Mouse (Mus musculus): ENCODE measurements at regions not wholly inside any gene's neighbourhood (a gene's known extent, or its start where the extent isn't known, plus 50 kb on each side); places are given as distances from the start of the nearest gene placed in this dataset.

DNA sequence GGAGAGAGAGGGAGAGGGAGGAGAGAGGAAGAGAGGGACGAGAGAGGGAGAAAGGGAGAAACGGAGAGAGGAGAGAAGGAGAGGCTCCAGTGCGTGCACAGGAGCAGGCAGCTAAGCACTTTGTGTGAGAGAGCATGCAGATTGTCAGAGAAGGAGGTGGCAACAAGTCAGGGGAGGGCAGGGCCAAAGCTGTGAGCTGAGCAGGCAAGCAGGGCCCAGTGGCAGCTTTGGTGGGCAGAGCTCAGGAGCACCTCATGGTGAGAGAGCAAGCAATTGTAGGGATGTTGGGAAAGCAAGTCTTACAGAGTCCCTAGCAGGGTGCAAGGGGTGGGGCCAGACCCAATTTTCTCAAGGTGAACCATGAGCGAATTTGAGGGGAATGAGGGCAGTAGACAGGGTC, 234.3 kb upstream of the Hey2 start:
- DNase-seq (ENCODE audit: low read depth, low spot score), result no peak

DNA sequence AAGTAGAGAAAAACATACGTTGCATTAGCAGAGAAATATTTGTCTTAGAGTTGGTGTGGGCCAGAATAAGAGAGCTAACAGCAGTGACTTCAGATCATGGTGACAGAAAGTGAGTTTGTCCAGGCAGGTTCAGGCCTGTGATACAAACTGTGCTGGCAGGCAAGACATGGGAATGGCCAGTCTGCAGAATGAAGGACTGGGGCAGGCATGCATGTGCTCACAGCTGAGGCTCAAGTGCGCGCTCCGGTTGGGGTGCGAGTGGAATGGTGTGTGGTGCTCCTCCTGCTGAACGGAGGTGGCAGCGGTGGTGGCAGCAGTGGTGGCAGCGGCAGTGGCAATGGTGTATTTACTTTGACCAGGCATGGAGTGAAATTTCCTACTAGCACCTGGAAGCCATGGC, 233.8 kb upstream of the Hey2 start:
- DNase-seq (ENCODE audit: low read depth, low spot score), result no peak

DNA sequence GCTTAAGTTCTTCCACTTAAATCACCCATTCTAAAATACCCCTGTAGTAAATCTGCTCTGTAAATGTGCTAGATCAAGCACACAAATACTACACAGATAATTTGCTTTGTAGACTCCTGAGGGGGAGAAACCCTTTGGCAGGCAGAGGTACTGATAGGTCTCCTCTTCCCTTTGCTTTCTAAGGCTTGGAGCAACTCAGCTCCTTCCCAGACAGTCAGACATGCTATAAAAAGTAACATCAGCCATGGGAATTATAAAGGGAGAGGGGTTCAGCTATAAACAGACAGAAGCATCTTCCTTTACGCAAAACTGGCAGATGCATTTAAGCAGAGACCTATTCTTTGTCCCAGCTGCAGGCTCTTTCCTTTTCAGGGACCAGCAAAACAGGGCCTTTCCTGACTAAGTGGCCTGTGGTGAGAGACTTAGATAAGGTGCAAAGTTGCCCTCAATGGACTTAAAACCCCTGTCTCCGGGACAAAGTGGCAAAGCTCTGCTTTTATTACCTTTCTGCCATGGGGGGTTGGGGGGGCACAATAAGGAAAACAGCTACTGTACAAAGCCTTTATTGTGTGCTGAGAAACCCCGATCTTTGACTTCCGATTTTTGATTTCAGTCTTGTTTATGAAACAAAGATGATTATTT, 231.5 kb upstream of the Hey2 start:
- DNase-seq (ENCODE audit: low read depth, low spot score), result no peak

DNA sequence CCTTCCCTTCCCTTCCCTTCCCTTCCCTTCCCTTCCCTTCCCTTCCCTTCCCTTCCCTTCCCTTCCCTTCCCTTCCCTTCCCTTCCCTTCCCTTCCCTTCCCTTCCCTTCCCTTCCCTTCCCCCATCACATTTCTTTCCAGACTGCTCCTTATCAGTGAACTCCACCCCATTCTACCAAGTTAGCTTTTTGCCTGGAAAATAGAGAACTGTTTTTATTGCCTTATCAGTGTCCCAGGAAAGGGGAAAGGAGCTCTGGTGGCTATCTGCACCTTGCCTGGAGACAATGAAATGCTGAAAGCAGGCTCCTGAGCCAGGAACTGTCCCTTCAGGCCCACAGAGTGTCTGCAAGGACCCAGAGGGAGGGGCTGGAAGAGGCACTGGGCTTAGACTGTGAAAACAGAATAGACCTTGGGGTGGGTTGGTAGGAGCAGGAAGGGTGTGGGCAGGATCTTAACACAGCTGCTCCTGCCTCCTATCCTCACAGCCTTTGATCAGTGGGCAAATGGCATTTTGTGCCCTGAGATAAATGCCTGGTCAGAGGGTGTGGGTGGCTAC, 226.1 kb upstream of the Hey2 start:
- DNase-seq (ENCODE audit: low read depth, low spot score), result no peak

DNA sequence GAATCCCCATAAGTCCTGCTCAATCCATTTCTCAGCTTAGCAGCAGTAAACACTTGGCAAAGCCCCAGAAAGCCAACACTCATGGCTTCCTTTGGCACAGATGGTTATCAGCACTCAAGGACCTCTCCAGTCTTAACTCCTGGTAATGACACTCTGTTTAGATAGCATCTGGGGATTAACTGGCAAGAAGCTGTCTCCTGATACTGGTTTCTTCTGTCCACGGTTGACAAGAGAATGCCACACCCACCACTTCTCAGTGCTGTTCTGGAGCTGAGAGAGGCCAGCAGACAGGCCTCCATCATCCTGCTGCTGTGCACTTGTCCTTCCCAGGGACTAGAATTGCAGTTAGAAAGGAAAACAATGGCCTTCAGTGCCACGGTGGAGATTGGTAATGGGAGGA, 220.1 kb upstream of the Hey2 start:
- DNase-seq (ENCODE audit: low read depth, low spot score), result no peak

DNA sequence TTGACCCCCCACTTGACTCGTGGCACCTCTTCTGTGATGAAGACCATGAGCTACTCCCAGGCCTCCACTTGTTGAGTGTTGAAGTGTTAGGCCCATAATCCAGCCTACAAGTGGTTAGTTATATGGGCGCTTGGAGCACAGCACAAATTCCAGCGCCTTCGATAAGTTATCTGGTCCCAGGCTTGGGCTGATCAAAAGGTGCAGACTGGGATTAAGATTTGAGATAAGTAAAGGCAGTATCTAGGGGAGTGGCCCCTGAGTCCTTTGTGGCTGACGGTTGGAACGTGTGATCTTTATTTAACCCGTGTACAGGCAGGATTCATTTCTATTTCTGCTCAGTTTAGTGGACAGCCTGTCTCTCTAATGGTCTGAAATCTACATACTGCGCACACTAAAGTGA, 210.7 kb upstream of the Hey2 start:
- no peak for DNase-seq (ENCODE audit: low read depth, low spot score)

DNA sequence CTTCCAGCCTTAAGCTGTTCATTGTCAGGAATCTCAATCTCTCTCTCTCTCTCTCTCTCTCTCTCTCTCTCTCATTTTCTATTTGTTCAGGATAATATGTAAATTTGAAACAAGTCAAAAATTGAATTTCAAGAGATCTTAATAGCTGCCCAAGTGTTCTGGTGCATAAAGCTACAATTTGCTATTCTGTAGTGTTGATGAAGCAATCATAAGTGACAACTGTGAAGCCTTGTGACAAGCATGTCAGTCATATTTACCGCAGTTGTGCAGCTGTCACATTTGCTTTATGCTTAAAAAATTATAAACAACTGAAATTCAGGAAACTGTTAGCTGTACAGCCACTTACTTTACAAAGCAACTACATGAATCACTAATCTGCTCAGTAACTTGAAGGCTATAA, 208.6 kb upstream of the Hey2 start:
- DNase-seq (ENCODE audit: low read depth, low spot score), result no peak

DNA sequence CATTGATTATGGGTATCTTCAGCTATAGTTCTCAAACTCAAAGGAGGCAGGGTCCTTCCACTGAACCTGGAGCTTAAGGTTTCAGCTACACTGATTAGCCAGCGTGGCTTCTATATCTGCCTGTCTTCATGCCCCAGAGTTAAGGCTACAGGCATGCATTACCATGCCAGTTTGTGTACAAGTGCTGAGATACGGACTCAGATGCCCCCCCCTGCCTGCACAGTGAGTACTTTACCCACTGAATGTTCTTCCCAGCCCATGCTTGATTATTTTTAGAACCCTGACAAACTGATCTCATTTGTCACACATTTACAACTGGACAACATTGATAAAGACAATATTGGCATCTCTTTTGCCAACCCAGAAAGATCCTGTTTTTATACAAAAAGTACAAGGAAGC, 206.8 kb upstream of the Hey2 start:
- no peak for DNase-seq (ENCODE audit: low read depth, low spot score)

DNA sequence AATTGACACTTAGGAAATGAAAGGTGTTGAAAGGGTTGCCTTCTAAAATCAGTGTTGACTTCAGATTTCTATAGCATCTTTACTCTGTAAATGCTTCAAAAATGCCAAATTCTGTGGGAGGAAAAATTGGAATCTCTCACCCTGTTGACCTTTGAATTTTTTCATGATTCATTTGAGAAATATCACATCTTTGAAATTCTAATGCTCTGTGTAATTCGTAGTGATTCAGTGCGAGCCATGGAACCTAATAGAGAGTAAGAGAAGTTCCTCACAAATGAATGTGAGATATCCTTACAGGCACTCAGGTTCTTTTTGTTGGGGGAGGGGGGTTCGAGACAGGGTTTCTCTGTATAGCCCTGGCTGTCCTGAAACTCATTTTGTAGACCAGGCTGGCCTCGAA, 193.0 kb upstream of the Hey2 start:
- no peak for DNase-seq (ENCODE audit: low read depth, low spot score)

DNA sequence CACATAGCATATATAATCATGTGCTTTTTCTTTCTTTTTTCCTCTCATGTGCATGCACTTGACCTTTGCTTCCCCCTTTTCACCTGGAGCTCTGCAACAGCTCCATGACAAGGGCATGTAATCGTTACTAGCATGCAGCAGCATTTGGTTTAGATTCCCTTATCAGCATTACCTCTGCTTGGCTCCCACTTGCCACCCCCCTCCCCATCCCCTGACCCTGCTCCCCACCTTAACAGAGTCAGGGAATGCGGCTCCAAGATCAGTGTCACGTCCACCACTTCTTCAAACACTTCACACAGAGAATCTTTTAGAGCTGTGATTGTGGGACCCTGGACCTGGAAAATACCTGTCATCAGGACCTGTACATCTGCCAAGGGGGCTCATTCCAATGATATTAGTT, 192.2 kb upstream of the Hey2 start:
- no peak for DNase-seq (ENCODE audit: low read depth, low spot score)

DNA sequence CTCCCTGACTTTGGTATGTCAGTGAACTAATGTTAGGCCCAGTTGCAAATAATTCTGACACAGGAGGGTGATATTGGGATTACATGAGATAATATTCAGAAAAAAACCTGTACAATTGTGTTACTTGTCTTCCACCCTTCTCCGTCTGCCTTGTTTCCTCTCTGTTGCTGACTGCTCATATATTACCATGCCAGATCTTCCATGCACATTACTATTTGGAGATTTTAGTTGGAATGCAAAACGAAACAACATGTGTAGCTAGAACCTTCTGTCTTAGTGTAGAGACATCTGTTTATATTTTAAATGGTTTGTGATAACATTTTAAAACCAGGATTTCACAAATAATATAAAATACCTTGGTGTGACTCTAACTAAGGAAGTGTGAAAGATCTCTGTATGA, 188.1 kb upstream of the Hey2 start:
- DNase-seq (ENCODE audit: low read depth, low spot score), result no peak

DNA sequence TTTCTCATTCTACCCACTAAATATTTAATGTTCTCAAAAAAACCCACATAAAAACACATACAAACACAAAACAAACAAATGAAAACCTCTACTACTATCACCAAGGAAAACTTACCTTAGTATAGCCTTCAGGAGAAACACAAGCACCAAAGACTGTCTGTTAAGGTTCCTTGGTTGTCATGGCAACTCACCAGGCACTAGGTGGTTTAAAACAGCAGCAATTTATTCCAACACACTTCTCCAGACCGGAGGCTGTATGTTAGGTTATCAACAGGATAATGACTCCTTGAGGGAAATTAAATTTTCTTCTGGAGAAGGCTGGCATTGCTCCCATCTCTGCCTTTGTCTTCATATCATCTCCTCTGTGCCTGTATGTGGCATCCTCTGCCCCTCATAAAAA, 183.8 kb upstream of the Hey2 start:
- peak; percentile 13 for DNase-seq (ENCODE audit: low read depth, low spot score)

DNA sequence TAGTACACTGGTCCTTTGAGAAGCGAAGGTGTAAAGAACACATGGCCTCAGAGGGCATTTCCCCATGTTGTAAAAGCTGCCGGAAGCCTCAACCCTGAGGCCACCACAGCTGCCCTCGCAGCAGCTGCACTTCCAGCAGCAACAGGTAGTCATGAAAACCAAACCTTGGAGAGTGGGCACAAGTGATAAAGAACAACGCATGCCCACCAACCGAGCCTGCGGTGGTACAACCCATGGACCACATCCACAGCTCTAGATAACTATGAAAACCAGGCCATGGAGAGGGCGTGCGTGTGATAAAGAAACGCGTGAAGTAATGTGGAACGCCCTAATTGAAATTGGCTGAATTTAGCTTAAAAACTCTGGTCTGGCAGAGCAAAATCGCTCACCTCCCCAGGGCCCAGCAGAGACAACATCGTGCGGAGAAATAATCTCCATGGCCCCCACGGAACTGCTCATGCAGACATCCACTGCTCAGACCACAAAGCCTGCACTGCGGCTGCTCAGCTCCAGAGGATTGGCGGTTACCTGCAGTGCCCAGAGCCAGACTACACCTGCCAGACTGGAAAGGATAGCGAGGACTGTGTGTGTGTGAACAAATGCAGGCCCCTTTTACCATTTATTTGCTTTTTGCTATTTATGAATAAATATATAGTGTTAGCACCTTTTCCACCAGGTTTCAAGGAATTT, 170.2 kb upstream of the Hey2 start:
- no peak for DNase-seq (ENCODE audit: low read depth, low spot score)

DNA sequence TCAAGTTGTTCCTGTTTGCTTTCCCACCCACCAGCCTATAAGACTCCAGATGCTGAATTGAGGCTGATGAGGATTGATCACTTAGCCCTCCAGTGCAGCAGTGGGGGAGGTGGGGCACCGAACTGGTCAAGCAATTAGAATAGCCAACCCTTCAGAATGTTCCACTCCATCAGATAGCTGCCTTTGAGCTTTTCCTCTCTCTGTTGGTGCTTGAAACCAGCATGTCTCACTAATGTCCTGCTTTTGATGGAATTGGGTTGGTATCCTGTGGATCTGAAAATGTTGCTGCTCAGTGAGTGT, 167.3 kb upstream of the Hey2 start:
- no peak for DNase-seq (ENCODE audit: low read depth, low spot score)

DNA sequence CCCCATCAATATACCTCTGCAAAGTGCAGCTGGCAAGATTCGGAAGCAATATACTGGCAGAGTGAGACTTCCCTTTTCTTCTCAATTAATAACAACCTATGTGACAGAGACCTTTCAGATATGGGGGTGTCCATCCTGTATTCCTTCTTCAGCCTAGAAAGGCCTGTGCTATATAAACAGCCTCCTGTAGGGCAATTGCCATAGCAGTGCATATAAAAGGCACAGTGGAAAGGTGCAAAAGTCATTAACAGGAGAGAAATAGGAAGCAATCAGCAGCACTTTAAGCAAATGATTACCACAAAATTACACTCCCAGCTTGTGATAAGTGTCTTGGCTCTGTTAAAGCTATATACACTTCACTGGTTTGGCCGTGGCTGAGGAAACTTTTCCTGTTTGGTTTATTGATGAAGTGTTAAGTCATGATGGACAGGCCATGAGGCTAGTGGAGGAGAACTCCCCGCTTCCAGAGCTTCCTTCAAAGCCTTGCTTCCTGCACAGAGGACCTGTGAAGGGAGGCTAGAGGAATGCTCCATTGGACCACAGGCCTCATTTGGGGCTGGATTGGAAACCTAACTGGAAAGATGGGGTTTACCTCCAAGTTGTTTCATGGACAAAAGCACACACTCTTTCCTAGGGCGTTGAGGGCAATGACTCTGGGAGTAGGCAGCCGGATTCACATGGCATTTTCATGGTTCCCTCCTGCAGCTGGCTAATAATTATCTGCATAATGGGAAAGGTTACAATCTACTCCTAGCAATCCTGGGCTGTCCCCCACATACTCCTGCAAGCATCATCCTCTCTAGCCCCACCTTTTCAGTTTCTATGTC, 166.7 kb upstream of the Hey2 start:
- no peak for DNase-seq (ENCODE audit: low read depth, low spot score)

DNA sequence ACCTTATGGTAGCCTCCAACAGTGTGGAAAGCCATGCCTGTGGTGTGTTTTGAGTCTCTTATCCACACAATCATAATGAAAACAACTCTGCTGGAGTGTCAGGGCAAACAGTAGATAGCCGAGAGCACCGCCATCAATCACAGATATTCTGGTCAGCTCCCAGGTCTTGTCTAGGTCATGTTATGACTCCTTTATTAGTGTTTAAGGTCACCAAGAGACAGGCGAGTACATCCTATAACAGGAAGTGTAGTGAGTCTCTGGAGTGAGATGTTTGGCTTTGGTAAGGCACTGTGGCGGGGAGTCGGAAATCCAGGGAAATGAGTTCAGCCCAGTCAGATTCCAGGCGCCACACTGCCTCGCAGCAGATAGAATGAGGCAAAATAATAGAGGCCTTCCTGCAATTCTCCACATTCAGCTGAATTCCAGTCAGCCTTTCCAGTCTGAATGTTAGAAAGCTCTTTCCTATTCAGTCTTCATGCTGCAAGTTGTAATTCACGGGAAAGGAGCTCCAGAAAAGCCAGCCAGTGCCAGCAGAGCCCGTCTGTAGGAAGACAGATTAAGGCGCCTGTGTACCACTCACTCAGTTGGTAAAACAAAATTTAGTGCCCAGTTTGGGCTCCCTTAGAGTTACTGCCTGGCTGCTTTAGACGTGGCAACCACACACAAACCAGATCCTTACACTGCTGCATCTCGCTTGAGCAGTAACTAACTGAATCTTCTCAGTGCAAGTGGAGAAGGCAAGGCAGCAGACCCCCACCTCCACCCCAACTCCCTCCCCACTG, 155.8 kb upstream of the Hey2 start:
- DNase-seq (ENCODE audit: low read depth, low spot score), result no peak

DNA sequence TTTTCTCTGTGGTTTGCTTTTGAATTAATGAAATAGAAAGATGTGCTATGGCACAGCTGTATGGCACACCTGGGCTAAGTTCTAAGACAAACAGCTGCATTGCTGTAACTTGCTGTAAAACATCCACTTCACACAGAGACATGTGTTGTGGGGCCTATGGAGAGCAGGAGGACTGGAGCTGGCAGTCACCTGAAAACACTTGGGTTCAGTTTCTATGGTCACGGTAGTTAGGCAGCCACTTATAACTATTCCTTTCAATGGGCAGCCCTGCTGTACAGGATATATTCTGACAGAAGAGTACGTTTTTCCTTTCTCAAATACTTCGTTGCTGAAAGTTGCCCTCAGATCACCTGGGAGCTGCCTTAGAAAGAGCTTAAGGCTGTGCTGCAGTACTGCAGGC, 149.6 kb upstream of the Hey2 start:
- DNase-seq (ENCODE audit: low read depth, low spot score), result no peak

DNA sequence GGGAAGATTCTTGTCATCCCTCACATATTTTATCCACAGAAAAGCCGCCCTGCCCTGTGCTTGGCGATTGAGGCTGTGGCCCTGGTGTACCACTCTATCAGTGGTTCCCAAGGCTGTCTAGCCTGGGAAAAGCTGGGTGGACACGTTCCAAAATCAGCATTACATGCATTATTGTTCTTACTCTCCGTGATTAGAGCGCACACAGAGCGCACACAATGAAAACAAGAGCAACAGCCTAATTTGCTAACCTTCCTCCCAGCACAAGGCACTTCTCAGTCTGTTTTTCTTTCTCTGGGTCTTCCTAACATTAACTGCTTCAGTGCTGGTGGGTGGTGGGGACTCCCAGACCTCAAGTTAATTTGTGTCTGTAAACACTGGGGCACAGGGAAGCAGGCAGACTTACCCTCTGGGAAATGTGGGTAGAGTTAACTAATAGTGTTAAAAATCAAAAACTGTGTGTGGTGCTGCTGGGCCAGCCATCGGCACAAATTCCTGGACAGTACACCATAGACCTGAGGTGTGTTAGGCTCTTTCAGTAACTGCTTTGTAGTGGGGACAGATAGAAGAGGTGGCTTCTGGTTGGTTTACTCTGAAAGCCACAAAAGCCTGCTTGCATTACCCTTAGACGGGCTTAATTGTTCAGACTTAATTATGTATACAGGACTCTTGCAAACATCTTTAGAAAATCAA, 137.8 kb upstream of the Hey2 start:
- no peak for DNase-seq (ENCODE audit: low read depth, low spot score)

DNA sequence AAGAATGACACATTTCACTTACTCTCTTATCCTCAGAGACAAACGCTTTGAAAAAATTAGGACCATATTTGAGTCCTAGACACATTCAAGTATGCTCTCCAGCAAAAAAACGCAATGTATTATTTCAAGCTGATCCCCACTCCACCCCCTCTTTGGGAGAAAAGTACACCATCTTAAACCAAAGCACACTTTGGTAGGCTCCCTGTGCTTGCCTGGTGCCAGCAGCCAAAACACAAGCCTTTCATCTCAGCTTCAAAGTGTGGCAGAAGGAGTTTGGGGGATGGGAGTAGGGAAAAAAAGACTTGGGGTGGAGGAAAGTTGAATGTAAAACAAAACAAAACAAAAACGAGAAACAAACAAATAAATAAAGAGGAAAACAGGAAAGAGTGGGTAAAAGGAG, 137.2 kb upstream of the Hey2 start:
- no peak for DNase-seq (ENCODE audit: low read depth, low spot score)

DNA sequence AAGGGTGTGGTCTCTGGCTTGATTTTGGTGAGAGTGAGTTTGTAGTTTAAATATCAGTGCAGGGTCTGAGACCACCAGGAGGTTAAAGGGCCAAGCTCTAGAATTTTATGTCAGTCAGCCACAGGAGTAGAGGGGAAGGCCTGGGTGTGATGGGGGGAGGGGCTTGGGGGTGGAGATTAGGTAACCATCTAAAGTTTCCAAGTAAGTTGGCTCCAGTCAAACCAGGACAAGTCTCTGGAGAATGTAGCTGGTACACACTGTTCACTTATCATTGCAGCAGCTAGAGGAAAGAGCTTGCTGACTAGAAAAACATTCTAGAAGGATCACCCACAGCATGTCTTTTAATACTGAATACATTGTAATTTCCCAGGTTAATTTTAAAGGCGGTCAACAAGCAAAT, 123.6 kb upstream of the Hey2 start:
- no peak for DNase-seq (ENCODE audit: low read depth, low spot score)

DNA sequence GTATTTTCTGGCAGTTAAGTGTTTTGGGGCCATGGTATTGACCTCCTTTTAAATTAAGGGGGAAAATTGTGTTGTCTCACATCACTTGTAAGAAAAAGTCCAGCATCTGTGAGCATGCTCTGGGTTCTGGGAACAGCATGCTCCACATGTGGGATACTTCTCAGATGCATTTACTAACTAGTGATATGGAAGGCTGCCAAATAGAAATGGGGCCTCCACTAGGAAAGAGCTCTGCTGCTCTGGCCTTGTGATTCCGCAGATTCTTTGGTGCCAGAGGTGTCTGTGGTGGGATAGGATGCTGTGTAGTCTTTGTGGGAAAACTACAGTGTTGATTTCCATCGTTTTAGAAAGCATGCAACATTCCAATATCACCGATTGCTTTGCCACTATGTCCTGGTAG, 111.2 kb upstream of the Hey2 start:
- DNase-seq (ENCODE audit: low read depth, low spot score), result no peak

DNA sequence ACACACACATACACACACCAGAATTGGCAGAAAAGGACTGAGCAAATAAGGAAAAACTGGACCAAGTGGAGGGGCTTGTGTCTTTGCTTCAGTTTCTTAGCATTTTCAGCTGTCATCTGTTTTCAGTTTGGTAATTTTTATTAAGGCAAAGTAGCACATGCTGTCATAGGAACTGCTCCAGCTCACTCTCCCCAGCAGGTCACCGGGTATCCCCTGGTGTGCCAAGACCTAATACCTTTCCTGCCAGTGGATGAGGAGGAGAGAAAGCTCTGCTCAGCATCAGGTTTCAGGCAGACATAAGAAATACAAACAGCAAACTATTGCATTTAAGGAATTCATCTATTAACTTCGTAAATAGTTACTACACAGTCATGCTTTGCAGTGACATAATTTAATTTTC, 109.8 kb upstream of the Hey2 start:
- no peak for DNase-seq (ENCODE audit: low read depth, low spot score)

Data from R1 (cell line).